Mouse (Mus musculus) thymus, adult 2 months (tissue): ENCODE results near the gene Tdp2.

Source experiments
- CTCF ChIP-seq: fragments of 200-500 bp; IDR thresholded peaks from 2 replicates; pipeline ENCODE4 v1.5.1; 2012; ENCODE audit warnings: mild to moderate bottlenecking, control low read depth, low read length, moderate library complexity, borderline replicate concordance; ENCODE audit not compliant: control insufficient read depth, poor library complexity, insufficient read depth; ENCODE audit errors: extremely low read depth
- POLR2A ChIP-seq: fragments of 200-500 bp; IDR thresholded peaks from 2 replicates; pipeline ENCODE4 v1.6.1; 2012; ENCODE audit warnings: mild to moderate bottlenecking, low read length, control low read depth, moderate library complexity; ENCODE audit not compliant: control insufficient read depth, poor library complexity, insufficient read depth; ENCODE audit errors: extremely low read depth

DNA sequence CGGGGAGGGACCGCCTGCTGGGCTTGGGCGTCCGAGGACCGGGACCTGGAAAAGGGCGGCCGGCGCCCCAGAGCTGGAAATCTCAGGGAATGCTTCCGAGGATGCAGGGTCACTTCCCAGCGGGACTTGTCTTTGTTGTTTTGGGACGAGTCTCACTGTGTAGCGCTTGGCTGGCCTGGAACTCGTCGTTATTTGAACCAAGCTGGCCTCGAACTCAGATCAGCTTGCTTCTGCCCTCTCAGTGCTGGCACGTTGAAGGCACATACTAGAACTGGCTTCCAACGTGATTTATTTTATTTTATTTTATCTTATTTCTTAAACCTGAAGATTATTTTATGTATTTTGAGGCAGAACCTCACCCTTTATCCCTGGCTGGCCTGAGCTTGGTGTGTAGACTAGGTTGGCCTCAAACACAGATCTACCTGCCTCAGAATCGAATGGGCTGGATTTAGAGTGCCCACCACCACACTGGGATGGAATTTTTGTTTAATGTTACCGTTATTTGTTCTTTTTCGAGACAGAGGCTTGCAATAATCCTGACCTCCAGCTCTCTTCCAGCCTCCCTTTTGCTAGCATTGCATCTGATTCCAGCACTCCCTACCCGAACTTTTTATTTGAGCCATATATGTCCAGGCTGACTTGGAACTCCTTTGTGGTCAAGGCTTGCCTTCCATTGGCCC lies 792 bp downstream of the Tdp2 start:
- TF ChIP-seq CTCF (no peak), POLR2A (no peak)
